Mouse (Mus musculus) ovary, postnatal 36 days (tissue): ENCODE results near the gene Arhgef17.

ENCODE experiments used
- DNase-seq: peaks from one replicate; pipeline ENCODE4 v3.0.0; 2022; ENCODE audit warnings: low spot score, mixed read lengths

The Arhgef17 gene

GRCm38 (mm10) chr7:100931926-100932480 is at the start of gene Arhgef17:
TSS of gene Arhgef17 (minus strand) at chr7:100932107.
- peak; percentile 71 for DNase-seq

- DNase-seq = peak; percentile 76
Observed at GRCm38 (mm10) chr7:100979175-100979574, 47.3 kb upstream of the Arhgef17 start.

GRCm38 (mm10) chr7:100978171-100978570 is 46.3 kb upstream of the Arhgef17 start:
- DNase-seq = no peak

- peak; percentile 73 for DNase-seq
Observed at GRCm38 (mm10) chr7:100974135-100974903, 42.4 kb upstream of the Arhgef17 start, which contains the start of gene P2ry6. TSS of gene P2ry6 (minus strand) at chr7:100974649.

DNA sequence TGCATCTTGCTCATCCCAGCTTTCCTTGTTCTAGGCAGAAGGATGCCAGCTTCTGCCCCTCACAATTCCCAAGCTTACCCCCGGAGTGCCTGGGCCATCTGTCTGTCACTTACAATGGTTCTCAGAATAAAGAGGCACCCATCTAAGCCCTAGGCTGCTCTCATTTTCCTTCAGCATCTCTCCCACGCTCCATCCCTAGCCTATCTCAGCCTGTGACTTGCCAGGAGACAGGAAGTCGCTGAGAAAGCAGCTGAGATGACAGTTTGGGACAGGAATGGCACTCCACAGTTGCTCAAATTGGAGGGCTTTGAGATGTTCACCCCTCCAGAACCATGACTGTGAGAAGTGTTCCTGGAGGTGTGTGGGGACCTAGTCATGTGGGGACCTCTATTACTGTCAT is 41.0 kb upstream of the Arhgef17 start:
- DNase-seq = no peak

DNA sequence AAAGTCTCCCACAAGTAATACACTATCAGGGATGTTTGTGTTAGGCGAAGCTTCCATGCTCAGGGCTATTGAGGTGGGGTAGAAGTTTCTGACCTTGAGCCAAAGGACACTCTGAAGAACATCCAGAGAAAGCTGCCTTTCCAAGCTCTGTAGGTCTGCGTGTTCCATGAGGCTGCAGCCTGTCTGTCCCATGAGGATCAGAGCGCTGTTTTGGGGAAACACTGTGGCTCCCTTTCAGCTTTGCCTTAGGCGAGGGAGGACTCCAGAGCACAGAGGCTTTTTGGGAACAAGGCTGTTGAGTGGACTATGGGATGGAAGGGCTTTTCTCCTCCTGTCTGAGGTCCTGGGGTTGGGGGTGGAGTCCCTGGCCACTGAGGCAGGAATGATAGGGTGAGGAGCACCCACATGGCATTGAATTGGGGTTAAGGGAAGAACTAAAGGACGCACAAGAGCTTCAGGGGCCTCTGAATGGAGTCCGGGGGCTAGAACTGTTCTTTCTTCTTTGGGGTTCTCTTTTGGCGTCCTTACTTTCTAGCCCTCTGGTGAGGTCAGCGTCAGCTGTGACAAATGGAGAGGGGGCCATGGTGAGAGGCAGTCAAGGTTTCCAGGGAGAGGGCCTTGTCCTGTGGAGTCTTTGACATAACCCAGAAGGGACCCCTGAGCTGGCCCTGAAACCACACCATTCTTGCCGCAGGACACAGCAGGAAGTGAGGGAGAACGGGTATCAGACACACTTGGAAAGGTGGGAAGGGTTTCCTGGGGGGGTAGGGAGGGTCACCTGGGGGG is 37.2 kb upstream of the Arhgef17 start:
- no peak for DNase-seq

- no peak for DNase-seq
Observed at GRCm38 (mm10) chr7:100968376-100968775, 36.5 kb upstream of the Arhgef17 start.

GRCm38 (mm10) chr7:100967850-100968249 is 35.9 kb upstream of the Arhgef17 start:
- DNase-seq = no peak

GRCm38 (mm10) chr7:100966014-100966413 is 34.1 kb upstream of the Arhgef17 start:
- no peak for DNase-seq

DNA sequence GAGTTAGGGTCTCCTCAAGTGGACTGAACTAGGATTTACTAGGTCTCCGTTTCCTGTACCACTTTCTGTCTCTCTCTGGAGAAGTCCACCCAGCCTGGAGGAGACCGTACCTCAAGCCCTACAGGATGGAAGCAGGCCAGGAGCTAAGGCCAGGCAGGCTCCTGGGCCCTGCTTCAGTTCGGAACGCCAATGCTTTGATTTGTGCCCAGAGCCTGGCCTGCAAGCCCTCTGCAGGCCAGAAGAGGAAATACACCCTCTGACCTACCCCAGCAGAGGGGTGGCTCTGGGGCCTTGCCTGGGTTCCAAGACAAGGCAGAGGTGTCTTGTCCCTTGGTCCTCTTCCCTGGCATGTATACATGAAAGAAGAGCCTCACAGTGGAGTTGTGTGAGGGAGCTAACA is 33.2 kb upstream of the Arhgef17 start:
- DNase-seq = no peak

GRCm38 (mm10) chr7:100964242-100964641 is 32.3 kb upstream of the Arhgef17 start:
- DNase-seq = no peak

DNA sequence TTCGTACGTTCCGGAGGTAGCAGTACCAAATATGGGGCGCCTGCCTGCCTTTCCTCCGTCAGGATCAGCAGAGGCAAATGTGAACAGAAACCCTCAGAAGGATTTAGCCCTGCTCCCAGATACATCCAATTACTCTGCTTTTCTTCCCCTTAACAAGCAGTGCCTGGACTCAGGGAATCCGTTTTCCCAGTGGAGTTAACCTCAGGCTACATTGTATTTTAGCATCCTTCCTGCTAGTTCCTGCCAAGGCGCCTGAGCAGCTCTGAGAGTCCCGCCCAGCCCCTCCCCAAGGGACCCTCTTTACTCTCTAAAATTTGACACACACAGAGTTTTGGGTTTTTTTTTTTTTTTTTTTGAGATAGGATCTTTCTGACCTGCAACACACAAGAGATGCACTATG is 31.5 kb upstream of the Arhgef17 start:
- DNase-seq = no peak

DNA sequence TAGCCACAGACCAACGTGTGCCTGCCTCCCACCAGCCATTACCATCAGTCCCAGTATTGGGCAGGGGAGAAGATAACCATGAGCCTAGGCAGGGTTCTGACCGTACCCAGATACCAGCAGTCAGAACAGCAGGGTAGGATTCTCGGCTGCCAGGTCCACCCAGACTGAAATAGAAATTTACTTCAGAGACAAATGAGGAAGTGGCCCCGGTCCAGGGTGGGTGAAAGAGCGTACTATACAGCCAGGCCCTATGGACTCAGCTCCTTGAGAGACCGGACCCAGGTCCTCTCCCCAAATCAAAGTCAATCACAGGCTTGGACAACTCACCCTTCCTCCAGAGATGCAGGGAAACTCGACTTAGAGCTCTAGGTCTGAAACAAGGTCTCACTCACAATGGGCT is 29.2 kb upstream of the Arhgef17 start:
- no peak for DNase-seq

DNA sequence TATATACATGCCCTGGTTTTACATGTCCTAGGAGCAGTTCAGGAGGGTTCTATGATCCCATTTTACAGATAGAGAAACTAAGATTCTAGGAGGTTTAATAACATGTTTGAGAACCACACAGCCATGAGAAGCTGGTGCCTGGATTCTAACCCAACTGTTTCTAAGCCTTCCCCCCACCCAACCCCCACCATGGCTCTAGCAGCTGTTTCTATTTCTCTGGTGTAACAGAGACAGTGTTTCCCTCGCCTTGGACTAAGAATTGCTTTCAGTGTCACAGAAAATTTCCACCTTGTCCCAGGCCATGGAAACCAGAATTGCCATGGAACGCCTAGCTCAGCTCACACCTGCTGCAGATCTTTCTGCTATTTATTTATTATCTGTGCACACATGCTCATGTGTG is 28.6 kb upstream of the Arhgef17 start:
- DNase-seq = no peak

DNA sequence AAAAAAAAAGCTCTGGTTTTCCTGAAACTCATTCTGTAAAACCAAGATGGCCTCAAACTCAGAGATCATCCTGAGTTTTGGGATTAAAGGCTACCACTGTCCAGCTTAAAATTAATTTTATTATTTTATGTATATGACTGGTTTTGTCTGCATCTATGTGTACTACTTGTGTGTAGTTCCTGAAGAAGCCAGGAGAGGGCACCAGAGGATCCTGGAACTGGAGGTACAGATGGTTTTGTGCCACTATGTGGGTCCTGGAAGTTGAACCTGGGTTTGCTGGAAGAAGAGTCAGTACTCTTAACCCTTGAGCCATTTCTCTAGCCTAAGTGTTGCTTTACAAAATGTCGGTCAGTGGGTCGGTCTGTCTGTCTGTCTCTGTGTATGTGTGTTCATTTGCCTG is 26.5 kb upstream of the Arhgef17 start:
- DNase-seq = no peak

DNA sequence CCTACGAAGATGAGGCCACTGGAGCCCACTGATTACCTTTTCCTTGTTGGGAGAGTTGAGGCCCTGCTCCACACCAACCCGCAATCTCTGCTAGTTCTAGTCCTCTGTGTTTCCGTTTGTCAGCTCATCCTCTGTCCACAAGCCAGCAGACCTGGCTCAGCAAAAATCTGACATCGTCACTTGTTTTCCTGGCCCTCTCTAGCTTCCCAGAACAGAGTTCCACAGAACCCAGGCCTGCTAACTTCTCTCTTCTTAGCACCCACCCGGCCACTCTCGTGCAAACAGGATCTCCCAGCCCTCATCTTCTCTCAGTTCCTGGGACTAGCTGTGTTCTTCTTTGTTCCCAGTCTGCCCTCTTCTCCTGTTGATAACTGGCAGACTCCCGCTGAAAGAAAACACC is 20.8 kb upstream of the Arhgef17 start:
- no peak for DNase-seq

- DNase-seq = no peak
Observed at GRCm38 (mm10) chr7:100951903-100952302, 20.0 kb upstream of the Arhgef17 start.

- no peak for DNase-seq
Observed at GRCm38 (mm10) chr7:100950481-100951010, 18.6 kb upstream of the Arhgef17 start.

GRCm38 (mm10) chr7:100950031-100950430 is 18.1 kb upstream of the Arhgef17 start:
- DNase-seq = no peak

GRCm38 (mm10) chr7:100944738-100945137 is 12.8 kb upstream of the Arhgef17 start:
- DNase-seq = no peak

- DNase-seq = no peak
Observed at GRCm38 (mm10) chr7:100944306-100944705, 12.4 kb upstream of the Arhgef17 start.

GRCm38 (mm10) chr7:100942789-100943615 is 11.1 kb upstream of the Arhgef17 start:
- peak; percentile 56 for DNase-seq
